Comparison of ENCODE assay signal across 8 mouse cellular contexts in the genomic region with DNA sequence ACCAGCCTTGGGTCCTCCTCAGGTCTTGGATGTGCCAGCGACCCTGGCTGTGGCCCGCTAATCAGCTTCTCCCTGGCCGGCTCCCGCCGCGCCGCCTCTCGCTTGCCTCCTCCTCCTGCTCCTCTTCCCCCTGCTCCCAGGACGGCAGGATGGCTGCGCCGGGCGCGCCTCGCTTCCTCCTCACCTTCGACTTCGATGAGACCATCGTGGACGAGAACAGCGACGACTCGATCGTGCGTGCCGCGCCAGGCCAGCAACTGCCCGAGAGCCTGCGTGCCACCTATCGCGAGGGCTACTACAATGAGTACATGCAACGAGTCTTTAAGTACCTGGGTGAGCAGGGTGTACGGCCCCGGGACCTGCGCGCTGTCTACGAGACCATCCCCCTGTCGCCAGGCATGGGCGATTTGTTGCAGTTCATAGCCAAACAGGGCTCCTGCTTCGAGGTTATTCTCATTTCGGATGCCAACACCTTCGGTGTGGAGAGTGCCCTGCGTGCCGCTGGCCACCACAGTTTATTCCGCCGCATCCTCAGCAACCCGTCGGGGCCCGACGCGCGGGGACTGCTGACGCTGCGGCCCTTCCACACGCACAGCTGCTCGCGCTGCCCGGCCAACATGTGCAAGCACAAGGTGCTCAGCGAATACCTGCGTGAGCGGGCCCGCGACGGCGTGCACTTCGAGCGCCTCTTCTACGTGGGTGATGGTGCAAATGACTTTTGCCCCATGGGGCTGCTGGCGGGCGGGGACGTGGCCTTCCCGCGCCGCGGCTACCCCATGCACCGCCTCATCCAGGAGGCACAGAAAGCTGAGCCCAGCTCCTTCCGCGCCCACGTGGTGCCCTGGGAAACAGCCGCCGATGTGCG. TPM values are rescaled to one million over a fixed set of nuclear protein-coding genes. Genes with fewer than 3 reads are reported as not detected.
A peak's percentile ranks its signal among the peaks of the same experiment; 100 is the strongest.
DNase-seq lines count a peak whose midpoint lies in the region; ATAC-seq and TF ChIP-seq lines count a peak whose summit lies in the region.

No protein-coding gene starts in this region.

- H3K27me3 ChIP-seq in kidney, embryonic 14.5 days (ENCODE audit: control insufficient read depth, insufficient read depth, low read length): peaks cover 87% of the 10 kb centered on the region
- H3K27me3 ChIP-seq in hindbrain, embryonic 13.5 days: peaks cover 98% of the 10 kb centered on the region
- H3K27me3 ChIP-seq in midbrain, embryonic 10.5 days (ENCODE audit: low read depth, poor library complexity, severe bottlenecking): peaks cover 100% of the 10 kb centered on the region

- H3K4me1 ChIP-seq in kidney, embryonic 14.5 days (ENCODE audit: control insufficient read depth, insufficient read depth, low read length): peaks cover 24% of the 10 kb centered on the region
- H3K4me1 ChIP-seq in hindbrain, embryonic 13.5 days (replicated peaks): peaks cover 36% of the 10 kb centered on the region
- H3K4me1 ChIP-seq in midbrain, embryonic 10.5 days: peaks cover 56% of the 10 kb centered on the region

- peak overlapping the region; percentile 23; the same call in 1 of the 2 replicates for H3K9ac ChIP-seq in kidney, embryonic 14.5 days (ENCODE audit: low read depth, low read length)
- H3K9ac ChIP-seq in hindbrain, embryonic 13.5 days: peak overlapping the region; percentile 51

- no peak overlapping the region for H3K27ac ChIP-seq in kidney, embryonic 14.5 days (ENCODE audit: low read depth, low read length)
- H3K27ac ChIP-seq in hindbrain, embryonic 13.5 days: no peak overlapping the region
- no peak overlapping the region for H3K27ac ChIP-seq in midbrain, embryonic 10.5 days (replicated peaks)

- no peak for DNase-seq in kidney, adult 11 months
- peak; percentile 7 for DNase-seq in brain, embryonic 14.5 days (ENCODE audit: low read depth)
- DNase-seq in midbrain, embryonic 10.5 days (ENCODE audit: low spot score): peak; percentile 42
- DNase-seq in thymus, postnatal 10 days (ENCODE audit: low spot score in 2 of 2): peak; percentile 64 to 65
- DNase-seq in right cerebral cortex, postnatal 36 days (ENCODE audit: low spot score in 2 of 2): no peak
- DNase-seq in cerebellum, adult 18-20 months: no peak

- H3K9me3 ChIP-seq in kidney, embryonic 14.5 days (ENCODE audit: control insufficient read depth, low read length): no peaks in the 10 kb centered on the region
- no peaks in the 10 kb centered on the region for H3K9me3 ChIP-seq in hindbrain, embryonic 13.5 days
- no peaks in the 10 kb centered on the region for H3K9me3 ChIP-seq in midbrain, embryonic 10.5 days (replicated peaks)

- H3K4me2 ChIP-seq in kidney, embryonic 14.5 days (replicated peaks; ENCODE audit: low read depth, low read length): peak overlapping the region; percentile 38
- H3K4me2 ChIP-seq in hindbrain, embryonic 13.5 days: peak overlapping the region; percentile 50

- TF ChIP-seq POLR2A in brain, embryonic 14.5 days (IDR thresholded peaks at IDR 0.05; ENCODE audit: borderline replicate concordance, extremely low read depth, insufficient read depth, insufficient read length, poor library complexity, severe bottlenecking): no peak

- 2% methylated on average over 80 of the region's 80 CpGs for WGBS in kidney, embryonic 14.5 days
- 3% methylated on average over 79 of the region's 80 CpGs for WGBS in hindbrain, embryonic 13.5 days
- WGBS in midbrain, embryonic 10.5 days: 3% methylated on average over 80 of the region's 80 CpGs

- no peak for TF ChIP-seq CTCF in brain, embryonic 14.5 days (IDR thresholded peaks at IDR 0.05; ENCODE audit: borderline replicate concordance, extremely low read depth, insufficient read depth, insufficient read length)

- no peak for ATAC-seq in kidney, embryonic 14.5 days (ENCODE audit: low FRiP score, low TSS enrichment)
- no peak for ATAC-seq in hindbrain, embryonic 13.5 days (ENCODE audit: low FRiP score)

- no peaks in the 10 kb centered on the region for H3K36me3 ChIP-seq in kidney, embryonic 14.5 days (ENCODE audit: control insufficient read depth, insufficient read depth, low read length)
- H3K36me3 ChIP-seq in hindbrain, embryonic 13.5 days: no peaks in the 10 kb centered on the region
- no peaks in the 10 kb centered on the region for H3K36me3 ChIP-seq in midbrain, embryonic 10.5 days

- H3K4me3 ChIP-seq in kidney, embryonic 14.5 days (ENCODE audit: low read length): peak overlapping the region; percentile 32
- peak overlapping the region; percentile 33 for H3K4me3 ChIP-seq in hindbrain, embryonic 13.5 days
- peak overlapping the region; percentile 43 for H3K4me3 ChIP-seq in midbrain, embryonic 10.5 days

RNA-seq across cellular contexts. Expression of gene Phospho1, which starts 6.3 kb away (rescaled TPM):
- polyA plus RNA-seq in kidney, embryonic 14.5 days (2014; fragmentation: Nextera tagmentation; extraction: Ambion mirVana): not detected in 2 replicates
- 0.67 and 9.9 TPM in 2 replicates for polyA plus RNA-seq in brain, embryonic 14.5 days (2012; rRNA removed)
- 0.39 TPM in 1 of 2 replicates, not detected in the other for polyA plus RNA-seq in hindbrain, embryonic 13.5 days (2015; fragmentation: Nextera tagmentation; extraction: Ambion mirVana)
- polyA plus RNA-seq in midbrain, embryonic 10.5 days (2016; fragmentation: Nextera tagmentation; extraction: Ambion mirVana): 0.30 TPM in 1 of 2 replicates, not detected in the other

RNA-seq across cellular contexts. Expression of gene Gngt2, which starts 6.4 kb away (rescaled TPM):
- 19.5 and 26.0 TPM in 2 replicates for polyA plus RNA-seq in kidney, embryonic 14.5 days (2014; fragmentation: Nextera tagmentation; extraction: Ambion mirVana)
- 1.4 and 1.5 TPM in 2 replicates for polyA plus RNA-seq in brain, embryonic 14.5 days (2012; rRNA removed)
- polyA plus RNA-seq in hindbrain, embryonic 13.5 days (2015; fragmentation: Nextera tagmentation; extraction: Ambion mirVana): 4.1 and 4.8 TPM in 2 replicates
- polyA plus RNA-seq in midbrain, embryonic 10.5 days (2016; fragmentation: Nextera tagmentation; extraction: Ambion mirVana): 4.4 and 6.1 TPM in 2 replicates

RNA-seq across cellular contexts. Expression of gene Abi3, which starts 11.6 kb away (rescaled TPM):
- polyA plus RNA-seq in kidney, embryonic 14.5 days (2014; fragmentation: Nextera tagmentation; extraction: Ambion mirVana): 3.9 and 9.8 TPM in 2 replicates
- 2.7 and 3.3 TPM in 2 replicates for polyA plus RNA-seq in brain, embryonic 14.5 days (2012; rRNA removed)
- 2.1 and 2.4 TPM in 2 replicates for polyA plus RNA-seq in hindbrain, embryonic 13.5 days (2015; fragmentation: Nextera tagmentation; extraction: Ambion mirVana)
- 3.5 and 3.6 TPM in 2 replicates for polyA plus RNA-seq in midbrain, embryonic 10.5 days (2016; fragmentation: Nextera tagmentation; extraction: Ambion mirVana)

Comparison
In these comparisons a context has a peak if more than half of its experiments do, and no peak if none do; other contexts are left out.
1. DNase-seq: peak in brain, embryonic 14.5 days (single experiment), midbrain, embryonic 10.5 days (single experiment) and thymus, postnatal 10 days (2 of 2); none in kidney, adult 11 months (single experiment), right cerebral cortex, postnatal 36 days (0 of 2) and cerebellum, adult 18-20 months (0 of 2).
2. Peak in every context shown above with its lines, with median percentiles within 50 percentile points of each other: H3K4me3 ChIP-seq.